Comparison of ENCODE assay signal across 21 mouse cellular contexts in genomic region chr12:107170926-107171325, GRCm38 (mm10).
"Had no signal": no experiment of that assay in that cellular context is flagged by ENCODE, and none has a peak within 500 bp of the region (broad histone marks: within the 10 kb centered on the region; RNA-seq: fewer than 3 reads in every experiment).

No protein-coding gene starts in this region.

- H3K27me3 ChIP-seq: heart, embryonic 12.5 days; hindbrain, embryonic 12.5 days; intestine, embryonic 15.5 days; limb, embryonic 12.5 days had no signal

- H3K4me3 ChIP-seq: gastrocnemius, adult 2 months; heart, embryonic 10.5 days; heart, embryonic 12.5 days; hindbrain, embryonic 10.5 days; hindbrain, embryonic 12.5 days; intestine, embryonic 15.5 days; layer of hippocampus, adult 2 months; left cerebral cortex, adult 2 months; limb, embryonic 10.5 days; limb, embryonic 12.5 days had no signal

- H3K4me1 ChIP-seq: heart, embryonic 10.5 days; heart, embryonic 12.5 days; hindbrain, embryonic 12.5 days; intestine, embryonic 15.5 days; limb, embryonic 12.5 days had no signal

- H3K27ac ChIP-seq: gastrocnemius, adult 2 months; heart, embryonic 10.5 days; hindbrain, embryonic 10.5 days; hindbrain, embryonic 12.5 days; hindbrain, embryonic 14.5 days; intestine, embryonic 15.5 days; layer of hippocampus, adult 2 months; left cerebral cortex, adult 2 months; limb, embryonic 10.5 days; limb, embryonic 12.5 days had no signal

- DNase-seq: gastrocnemius, adult 2 months; gastrocnemius, postnatal 10 days; gastrocnemius, postnatal 25 days; heart, adult 18-20 months; heart, postnatal 14 days; heart, postnatal 4 days; kidney, adult 18-20 months; kidney, adult 8-10 months; kidney, postnatal 10 days; kidney, postnatal 25 days; kidney, postnatal 4 days had no signal

- H3K36me3 ChIP-seq: heart, embryonic 10.5 days; heart, embryonic 12.5 days; hindbrain, embryonic 10.5 days; hindbrain, embryonic 12.5 days; intestine, embryonic 15.5 days; limb, embryonic 10.5 days; limb, embryonic 12.5 days had no signal
